Mouse (Mus musculus): ENCODE data around the gene Dnajb6. TPM values are rescaled to one million over a fixed set of nuclear protein-coding genes. Genes with fewer than 3 reads are reported as not detected.
"Not testable (repeated sequence)": the region's sequence is repeated elsewhere in the genome, so short reads cannot be mapped to it uniquely, and the experiment has no call there.

The Dnajb6 gene
- polyA plus RNA-seq, 1 experiment from 2014 or later = 90.0 TPM

DNA sequence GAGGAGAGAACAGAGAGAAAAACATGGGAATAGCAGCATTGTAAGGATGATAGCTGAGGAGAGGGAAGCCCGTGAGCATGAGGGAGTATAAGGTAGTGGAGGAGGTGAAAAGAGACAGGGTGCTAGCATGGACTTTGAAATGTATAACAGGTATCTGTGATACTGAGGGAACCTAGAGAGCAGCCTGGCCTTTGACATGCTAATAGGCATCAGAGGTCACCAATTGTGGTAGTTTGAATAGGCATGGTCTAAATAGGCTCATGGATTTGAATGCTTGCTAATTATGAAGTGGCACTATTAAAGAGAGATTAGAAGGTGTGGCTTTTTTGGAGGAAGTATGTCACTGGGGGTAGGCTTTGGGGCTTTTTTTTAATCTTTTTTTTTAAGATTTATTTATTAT, 22.6 kb upstream of the Dnajb6 start:
- WGBS = 71% methylated on average over 1 of the region's 1 CpGs
- H3K4me3 ChIP-seq (ENCODE audit: control insufficient read depth in 1 of 2, insufficient read depth in 1 of 2, low read depth in 1 of 2, low read length in 2 of 2) = no peak overlapping the region
- no peaks in the 10 kb centered on the region for H3K27me3 ChIP-seq (ENCODE audit: control insufficient read depth, insufficient read depth, low read length)

DNA sequence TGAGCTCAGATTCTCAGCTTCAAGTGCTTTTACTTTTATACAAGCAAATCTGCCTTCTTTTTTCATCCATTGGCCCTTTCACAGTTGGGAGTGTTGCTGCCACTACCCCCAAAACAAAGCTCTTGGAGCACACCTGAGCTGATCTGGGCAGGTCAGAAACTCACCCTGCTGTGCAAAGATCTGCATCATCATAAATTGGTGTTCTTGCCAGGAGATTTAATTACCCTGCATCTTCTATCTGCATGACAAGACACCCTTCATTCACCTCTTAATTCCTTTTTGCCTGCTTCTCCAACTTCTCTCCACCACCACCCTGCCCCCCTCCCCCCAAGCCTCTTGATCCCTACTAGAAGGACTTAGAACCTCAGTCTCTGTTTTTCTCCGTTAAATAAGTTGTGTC, 14.3 kb upstream of the Dnajb6 start:
- Histone ChIP-seq H3K9me3 (ENCODE audit: control insufficient read depth, low read length) (no peaks in the 10 kb centered on the region), H3K4me3 (ENCODE audit: control insufficient read depth in 1 of 2, insufficient read depth in 1 of 2, low read depth in 1 of 2, low read length in 2 of 2) (no peak overlapping the region), H3K4me2 (ENCODE audit: low read length) (no peak overlapping the region), H3K9ac (ENCODE audit: low read length) (no peak overlapping the region), H3K4me1 (ENCODE audit: control insufficient read depth in 2 of 2, insufficient read depth in 2 of 2, low read length in 2 of 2) (no peaks in the 10 kb centered on the region), H3K27me3 (ENCODE audit: control insufficient read depth, insufficient read depth, low read length) (no peaks in the 10 kb centered on the region), H3K36me3 (ENCODE audit: control insufficient read depth, insufficient read depth, low read length) (no peaks in the 10 kb centered on the region), H3K27ac (replicated peaks in 1 of 2; ENCODE audit: control insufficient read depth in 1 of 2, insufficient read depth in 1 of 2, low read depth in 2 of 2, low read length in 2 of 2) (no peak overlapping the region)
- ATAC-seq (ENCODE audit: insufficient number of reproducible peaks, insufficient read depth, low FRiP score, low read depth) = no peak
- 19% methylated on average over 1 of the region's 1 CpGs for WGBS

More for the DNA sequence above, 22.6 kb upstream of the Dnajb6 start:
- Histone ChIP-seq H3K36me3 (ENCODE audit: control insufficient read depth, insufficient read depth, low read length) (no peaks in the 10 kb centered on the region), H3K4me1 (ENCODE audit: control insufficient read depth in 2 of 2, insufficient read depth in 2 of 2, low read length in 2 of 2) (no peaks in the 10 kb centered on the region), H3K9me3 (ENCODE audit: control insufficient read depth, low read length) (no peaks in the 10 kb centered on the region), H3K4me2 (ENCODE audit: low read length) (no peak overlapping the region), H3K9ac (ENCODE audit: low read length) (no peak overlapping the region), H3K27ac (replicated peaks in 1 of 2; ENCODE audit: control insufficient read depth in 1 of 2, insufficient read depth in 1 of 2, low read depth in 2 of 2, low read length in 2 of 2) (no peak overlapping the region)
- no peak for ATAC-seq (ENCODE audit: insufficient number of reproducible peaks, insufficient read depth, low FRiP score, low read depth)

DNA sequence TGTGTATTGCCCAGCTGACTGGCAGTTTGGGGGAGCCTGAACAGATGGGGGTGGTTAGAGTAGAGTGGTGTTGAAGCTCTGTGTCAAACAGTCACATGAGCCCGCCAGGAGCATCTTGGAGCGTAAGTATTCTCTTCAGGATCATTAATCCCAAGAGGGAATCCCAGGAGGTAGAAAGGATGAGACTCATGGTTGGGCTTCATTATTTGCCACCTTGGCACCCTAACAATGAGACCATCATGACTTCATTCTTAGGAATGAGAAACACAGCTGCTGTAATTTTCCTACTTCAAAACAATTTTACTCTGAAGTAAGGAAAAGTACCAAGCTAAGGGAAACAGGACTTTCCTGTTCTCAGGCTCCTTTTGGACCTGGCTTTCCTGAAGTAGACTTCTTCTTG, 10.1 kb upstream of the Dnajb6 start:
- Histone ChIP-seq H3K4me3 (ENCODE audit: control insufficient read depth in 1 of 2, insufficient read depth in 1 of 2, low read depth in 1 of 2, low read length in 2 of 2) (no peak overlapping the region), H3K27me3 (ENCODE audit: control insufficient read depth, insufficient read depth, low read length) (no peaks in the 10 kb centered on the region), H3K27ac (replicated peaks in 1 of 2; ENCODE audit: control insufficient read depth in 1 of 2, insufficient read depth in 1 of 2, low read depth in 2 of 2, low read length in 2 of 2) (no peak overlapping the region), H3K9me3 (ENCODE audit: control insufficient read depth, low read length) (no peaks in the 10 kb centered on the region), H3K4me2 (ENCODE audit: low read length) (no peak overlapping the region), H3K4me1 (ENCODE audit: control insufficient read depth in 2 of 2, insufficient read depth in 2 of 2, low read length in 2 of 2) (no peaks in the 10 kb centered on the region), H3K36me3 (ENCODE audit: control insufficient read depth, insufficient read depth, low read length) (no peaks in the 10 kb centered on the region), H3K9ac (ENCODE audit: low read length) (no peak overlapping the region)
- WGBS = 78% methylated on average over 2 of the region's 2 CpGs
- ATAC-seq (ENCODE audit: insufficient number of reproducible peaks, insufficient read depth, low FRiP score, low read depth) = no peak

DNA sequence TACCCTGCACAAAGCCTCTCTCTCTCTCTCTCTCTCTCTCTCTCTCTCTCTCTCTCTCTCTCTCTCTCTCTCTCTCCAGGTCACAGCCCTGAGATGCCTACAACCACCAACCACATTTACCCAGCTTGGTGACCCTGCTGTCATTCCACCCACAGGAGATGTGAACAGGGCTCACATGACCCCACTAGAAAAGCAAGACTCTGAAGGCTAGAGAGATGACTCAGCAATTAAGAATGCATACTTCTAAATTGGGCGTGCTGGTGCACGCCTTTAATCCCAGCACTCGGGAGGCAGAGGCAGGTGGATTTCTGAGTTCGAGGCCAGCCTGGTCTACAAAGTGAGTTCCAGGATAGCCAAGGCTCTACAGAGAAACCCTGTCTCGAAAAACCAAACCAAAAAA, 9.4 kb upstream of the Dnajb6 start:
- ATAC-seq (ENCODE audit: insufficient number of reproducible peaks, insufficient read depth, low FRiP score, low read depth); H3K9me3 ChIP-seq (ENCODE audit: control insufficient read depth, low read length); H3K4me2 ChIP-seq (ENCODE audit: low read length); H3K9ac ChIP-seq (ENCODE audit: low read length); H3K4me3 ChIP-seq (ENCODE audit: control insufficient read depth in 1 of 2, insufficient read depth in 1 of 2, low read depth in 1 of 2, low read length in 2 of 2); H3K27me3 ChIP-seq (ENCODE audit: control insufficient read depth, insufficient read depth, low read length); H3K36me3 ChIP-seq (ENCODE audit: control insufficient read depth, insufficient read depth, low read length); H3K27ac ChIP-seq (replicated peaks in 1 of 2; ENCODE audit: control insufficient read depth in 1 of 2, insufficient read depth in 1 of 2, low read depth in 2 of 2, low read length in 2 of 2); H3K4me1 ChIP-seq (ENCODE audit: control insufficient read depth in 2 of 2, insufficient read depth in 2 of 2, low read length in 2 of 2): not testable (repeated sequence)
- WGBS = 72% methylated on average over 5 of the region's 5 CpGs

DNA sequence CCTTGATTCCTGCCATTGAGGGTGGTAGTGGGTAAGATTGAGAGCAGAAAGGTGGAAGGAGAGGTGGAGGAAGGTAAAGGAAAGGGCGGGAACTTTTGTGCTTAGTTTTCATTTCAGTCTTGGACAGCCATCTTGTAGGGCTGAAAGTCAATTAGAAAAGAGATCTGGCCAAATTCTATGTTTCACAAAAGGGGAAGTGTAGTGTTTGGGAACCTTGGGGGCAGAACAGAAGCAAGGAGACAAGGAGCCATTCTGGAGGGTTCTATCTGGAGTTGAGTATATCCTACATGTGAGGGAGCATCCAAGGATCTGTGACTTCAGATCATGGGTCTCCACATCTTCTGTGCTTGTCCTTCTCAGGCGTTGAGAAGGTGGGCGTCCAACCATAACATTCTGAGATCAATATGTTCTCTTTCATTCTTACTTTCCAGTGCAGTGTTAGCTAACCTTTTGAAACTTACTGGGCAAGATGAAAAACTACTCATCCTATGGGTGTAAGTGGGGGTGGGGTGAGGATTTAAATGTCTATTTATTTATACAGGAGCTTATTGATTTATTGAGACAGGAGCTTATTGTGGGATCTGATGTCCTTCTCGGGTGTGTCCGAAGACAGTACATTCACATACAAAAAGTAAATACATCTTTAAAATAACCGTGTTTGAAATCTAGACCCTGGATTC, 517 bp upstream of the Dnajb6 start:
- ATAC-seq (ENCODE audit: insufficient number of reproducible peaks, insufficient read depth, low FRiP score, low read depth) = no peak
- Histone ChIP-seq H3K27me3 (ENCODE audit: control insufficient read depth, insufficient read depth, low read length) (no peaks in the 10 kb centered on the region), H3K4me1 (ENCODE audit: control insufficient read depth in 2 of 2, insufficient read depth in 2 of 2, low read length in 2 of 2) (peaks cover 0 to 19% of the 10 kb centered on the region in 2 experiments; a peak in 2 of 4 replicates), H3K4me3 (ENCODE audit: control insufficient read depth in 1 of 2, insufficient read depth in 1 of 2, low read depth in 1 of 2, low read length in 2 of 2) (peak overlapping the region; percentile 66 to 93), H3K4me2 (ENCODE audit: low read length) (peak overlapping the region; percentile 88), H3K9ac (ENCODE audit: low read length) (peak overlapping the region; percentile 97), H3K27ac (replicated peaks in 1 of 2; ENCODE audit: control insufficient read depth in 1 of 2, insufficient read depth in 1 of 2, low read depth in 2 of 2, low read length in 2 of 2) (peak overlapping the region; percentile 98), H3K9me3 (ENCODE audit: control insufficient read depth, low read length) (no peaks in the 10 kb centered on the region), H3K36me3 (ENCODE audit: control insufficient read depth, insufficient read depth, low read length) (no peaks in the 10 kb centered on the region)
- 46% methylated on average over 6 of the region's 6 CpGs for WGBS

DNA sequence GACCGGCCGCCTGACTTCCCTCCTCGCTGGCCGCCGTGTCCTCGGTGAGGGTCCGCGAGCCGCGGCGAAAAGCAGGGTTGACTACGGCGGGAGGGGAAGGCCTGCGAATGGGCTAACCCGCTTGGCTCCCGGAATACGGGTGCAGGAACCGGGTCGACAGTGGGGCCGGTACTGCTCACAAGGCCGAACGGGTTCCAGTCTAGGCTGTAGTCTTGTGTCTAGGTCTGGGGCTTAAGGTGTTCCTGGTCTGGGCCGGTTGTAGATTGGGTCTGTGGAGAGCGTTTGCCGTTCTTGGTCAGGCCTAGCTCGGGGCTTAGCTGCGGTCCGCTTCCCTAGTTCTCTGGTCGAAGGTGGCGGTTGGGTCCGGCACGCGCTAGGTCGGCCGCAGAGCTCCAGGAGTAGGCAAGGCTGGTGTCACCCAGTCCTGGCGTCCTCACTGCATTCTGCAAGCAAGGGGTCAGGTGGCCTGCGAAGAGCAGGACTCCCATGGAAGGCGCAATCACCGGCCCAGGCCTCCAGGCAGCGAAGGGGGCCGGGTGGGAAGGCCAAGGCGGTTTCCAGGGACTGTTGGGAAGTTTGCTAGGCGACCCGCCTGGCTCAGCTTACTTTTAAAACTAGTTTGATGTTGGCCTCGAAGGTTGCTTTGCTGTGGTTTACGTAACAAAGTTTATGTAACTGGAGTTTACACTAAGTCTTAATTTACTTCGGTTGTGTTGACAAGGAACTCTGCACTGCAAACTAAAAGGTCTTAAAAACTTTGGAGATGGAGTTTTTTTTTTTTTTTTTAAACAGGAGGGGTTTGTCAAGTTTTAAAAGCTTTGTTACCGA, 799 bp downstream of the Dnajb6 start:
- Histone ChIP-seq H3K9me3 (ENCODE audit: control insufficient read depth, low read length) (no peaks in the 10 kb centered on the region), H3K36me3 (ENCODE audit: control insufficient read depth, insufficient read depth, low read length) (no peaks in the 10 kb centered on the region), H3K4me2 (ENCODE audit: low read length) (peak overlapping the region; percentile 88), H3K9ac (ENCODE audit: low read length) (peak overlapping the region; percentile 97), H3K4me1 (ENCODE audit: control insufficient read depth in 2 of 2, insufficient read depth in 2 of 2, low read length in 2 of 2) (peaks cover 2 to 31% of the 10 kb centered on the region in 2 experiments), H3K27ac (replicated peaks in 1 of 2; ENCODE audit: control insufficient read depth in 1 of 2, insufficient read depth in 1 of 2, low read depth in 2 of 2, low read length in 2 of 2) (peak overlapping the region; percentile 98), H3K4me3 (ENCODE audit: control insufficient read depth in 1 of 2, insufficient read depth in 1 of 2, low read depth in 1 of 2, low read length in 2 of 2) (peak overlapping the region; percentile 66 to 93), H3K27me3 (ENCODE audit: control insufficient read depth, insufficient read depth, low read length) (no peaks in the 10 kb centered on the region)
- whole genome bisulfite sequencing = 1% methylated on average over 48 of the region's 48 CpGs
- peak; percentile 57 for ATAC-seq (ENCODE audit: insufficient number of reproducible peaks, insufficient read depth, low FRiP score, low read depth)

DNA sequence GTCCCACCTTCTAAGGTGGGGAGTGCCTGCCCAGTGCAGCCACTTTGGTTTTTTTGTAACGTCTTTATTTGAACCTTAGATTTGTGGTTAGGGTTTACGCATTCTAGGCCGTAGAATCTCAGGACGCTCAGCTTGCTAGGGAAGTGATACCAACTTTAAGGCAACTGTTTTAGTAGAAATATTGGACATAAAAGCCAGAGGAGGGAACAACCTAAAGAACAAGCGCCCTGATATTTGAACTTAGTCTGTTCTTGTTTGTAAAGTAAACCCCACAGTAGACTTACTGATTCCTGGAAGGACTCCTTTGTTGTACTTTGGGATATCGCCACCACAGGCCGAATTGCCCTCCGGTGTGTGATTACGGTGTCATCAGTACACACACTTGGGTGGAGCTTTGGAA, 1.5 kb downstream of the Dnajb6 start:
- Histone ChIP-seq H3K36me3 (ENCODE audit: control insufficient read depth, insufficient read depth, low read length) (no peaks in the 10 kb centered on the region), H3K9ac (ENCODE audit: low read length) (peak overlapping the region; percentile 97), H3K9me3 (ENCODE audit: control insufficient read depth, low read length) (no peaks in the 10 kb centered on the region), H3K27ac (replicated peaks in 1 of 2; ENCODE audit: control insufficient read depth in 1 of 2, insufficient read depth in 1 of 2, low read depth in 2 of 2, low read length in 2 of 2) (no peak overlapping the region), H3K4me2 (ENCODE audit: low read length) (peak overlapping the region; percentile 88), H3K4me3 (ENCODE audit: control insufficient read depth in 1 of 2, insufficient read depth in 1 of 2, low read depth in 1 of 2, low read length in 2 of 2) (peak overlapping the region; percentile 66 to 93), H3K27me3 (ENCODE audit: control insufficient read depth, insufficient read depth, low read length) (no peaks in the 10 kb centered on the region), H3K4me1 (ENCODE audit: control insufficient read depth in 2 of 2, insufficient read depth in 2 of 2, low read length in 2 of 2) (peaks cover 4 to 34% of the 10 kb centered on the region in 2 experiments)
- no peak for ATAC-seq (ENCODE audit: insufficient number of reproducible peaks, insufficient read depth, low FRiP score, low read depth)
- 53% methylated on average over 9 of the region's 9 CpGs for WGBS

All from heart, embryonic 14.5 days (tissue).